Mouse (Mus musculus): ENCODE data around the gene Tbc1d8.

- TF ChIP-seq POLR2A (IDR thresholded peaks at IDR 0.05; ENCODE audit: low read depth, low read length) (no peak), CTCF (conservative IDR thresholded peaks at IDR 0.05; ENCODE audit: insufficient read depth, insufficient read length, low read depth, low read length) (no peak)
Observed at GRCm38 (mm10) chr1:39462036-39462435, 16.5 kb downstream of the Tbc1d8 start.

Data from kidney, adult 2 months (tissue).